Mouse (Mus musculus): Measurements from ENCODE around the gene Cpd. TPM values are rescaled to one million over a fixed set of nuclear protein-coding genes. Genes with fewer than 3 reads are reported as not detected.

Cpd gene
- polyA plus RNA-seq, 1 experiment from 2014 or later: 8.9 TPM

DNA sequence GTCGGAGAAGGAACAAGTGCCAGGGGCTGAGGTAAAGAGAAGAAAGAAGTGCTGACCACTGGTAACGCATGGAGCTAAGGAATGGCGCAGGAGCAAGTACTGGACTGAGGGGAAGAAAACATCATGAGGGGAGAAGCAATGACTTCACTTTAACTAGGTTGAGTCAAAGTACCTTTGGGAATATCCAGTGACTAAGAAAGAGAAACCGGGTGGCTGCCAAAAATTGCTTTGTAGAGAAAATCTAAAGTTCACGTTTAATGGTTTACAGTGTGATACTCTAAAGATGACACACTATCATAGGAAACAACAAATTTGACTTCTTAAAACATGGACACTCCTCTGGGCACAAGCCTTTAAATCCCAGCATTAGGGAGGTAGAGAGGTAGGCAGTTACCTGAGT is 27.0 kb upstream of the Cpd start:
- no peaks in the 10 kb centered on the region for H3K36me3 ChIP-seq
- no peaks in the 10 kb centered on the region for H3K27me3 ChIP-seq
- H3K9me3 ChIP-seq (replicated peaks): no peaks in the 10 kb centered on the region
- no peak overlapping the region for H3K4me2 ChIP-seq
- no peak overlapping the region for H3K9ac ChIP-seq
- 85% methylated on average over 5 of the region's 5 CpGs for WGBS
- H3K27ac ChIP-seq: no peak overlapping the region
- no peak overlapping the region for H3K4me3 ChIP-seq
- peaks cover 5% of the 10 kb centered on the region; the same call in 1 of the 2 replicates for H3K4me1 ChIP-seq (replicated peaks)
- no peak for ATAC-seq (replicated peaks; ENCODE audit: insufficient number of reproducible peaks, insufficient read depth, low FRiP score, low read depth)

DNA sequence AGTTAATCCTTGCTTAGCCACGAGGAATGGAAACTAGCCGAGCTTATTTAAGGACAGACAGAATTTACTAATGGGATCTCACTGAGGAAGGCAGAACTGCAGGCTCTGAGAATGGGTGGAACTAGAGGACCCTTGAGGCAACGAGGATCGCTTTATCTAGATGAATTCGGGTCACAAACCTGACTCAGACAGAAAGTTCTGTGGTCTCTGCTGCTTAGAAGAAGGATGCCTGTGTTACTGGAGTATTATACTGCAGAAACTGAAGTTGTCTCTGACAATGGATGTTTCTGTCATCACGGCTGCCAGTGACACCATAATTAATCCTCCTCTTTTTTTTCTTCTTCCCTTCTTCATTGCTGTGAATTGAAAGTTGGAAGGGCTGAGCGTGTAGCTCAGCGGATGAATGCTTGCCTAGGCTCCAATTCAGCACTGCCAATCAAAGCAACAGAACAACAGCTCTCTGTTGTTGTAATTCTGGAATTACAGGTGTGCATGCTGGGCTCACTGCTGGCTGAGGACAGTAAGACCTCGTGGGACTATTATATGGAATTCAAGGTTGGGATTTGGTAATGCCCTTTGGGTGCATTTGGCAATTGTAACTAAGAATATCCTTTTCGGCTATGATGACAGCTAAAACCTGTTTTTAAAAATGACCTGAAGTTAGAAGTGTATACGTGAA is 25.9 kb upstream of the Cpd start:
- Histone ChIP-seq H3K9me3 (replicated peaks) (no peaks in the 10 kb centered on the region), H3K4me3 (no peak overlapping the region), H3K36me3 (no peaks in the 10 kb centered on the region), H3K4me2 (no peak overlapping the region), H3K9ac (no peak overlapping the region), H3K27ac (no peak overlapping the region), H3K27me3 (no peaks in the 10 kb centered on the region), H3K4me1 (replicated peaks) (peaks cover 5% of the 10 kb centered on the region; the same call in 1 of the 2 replicates)
- 65% methylated on average over 11 of the region's 11 CpGs for WGBS
- ATAC-seq (replicated peaks; ENCODE audit: insufficient number of reproducible peaks, insufficient read depth, low FRiP score, low read depth): no peak

DNA sequence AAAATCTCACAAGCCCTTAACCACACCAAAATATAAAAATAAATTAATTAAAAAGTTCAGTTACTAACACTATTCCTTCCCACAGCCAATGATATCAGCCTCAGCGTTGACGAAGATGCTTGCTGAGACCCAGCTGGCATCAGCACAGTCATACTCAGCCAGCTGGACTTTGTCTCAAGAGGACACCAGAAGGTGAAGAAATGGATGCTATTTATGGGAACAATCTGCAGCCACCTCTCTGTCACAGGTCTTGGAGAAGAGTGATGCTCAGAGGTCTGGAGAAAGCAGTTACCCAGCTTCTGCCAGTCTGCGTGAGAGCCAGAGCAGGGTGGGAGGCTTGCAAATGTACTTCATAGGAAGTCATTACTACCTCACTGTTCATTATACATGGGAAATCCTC is 14.4 kb upstream of the Cpd start:
- Histone ChIP-seq H3K4me2 (no peak overlapping the region), H3K9me3 (replicated peaks) (no peaks in the 10 kb centered on the region), H3K4me3 (no peak overlapping the region), H3K36me3 (no peaks in the 10 kb centered on the region), H3K9ac (no peak overlapping the region), H3K4me1 (replicated peaks) (peaks cover 17% of the 10 kb centered on the region), H3K27ac (peak overlapping the region; percentile 41), H3K27me3 (no peaks in the 10 kb centered on the region)
- WGBS: 45% methylated on average over 3 of the region's 3 CpGs
- ATAC-seq (replicated peaks; ENCODE audit: insufficient number of reproducible peaks, insufficient read depth, low FRiP score, low read depth): peak; percentile 53; the same call in 1 of the 2 replicates

DNA sequence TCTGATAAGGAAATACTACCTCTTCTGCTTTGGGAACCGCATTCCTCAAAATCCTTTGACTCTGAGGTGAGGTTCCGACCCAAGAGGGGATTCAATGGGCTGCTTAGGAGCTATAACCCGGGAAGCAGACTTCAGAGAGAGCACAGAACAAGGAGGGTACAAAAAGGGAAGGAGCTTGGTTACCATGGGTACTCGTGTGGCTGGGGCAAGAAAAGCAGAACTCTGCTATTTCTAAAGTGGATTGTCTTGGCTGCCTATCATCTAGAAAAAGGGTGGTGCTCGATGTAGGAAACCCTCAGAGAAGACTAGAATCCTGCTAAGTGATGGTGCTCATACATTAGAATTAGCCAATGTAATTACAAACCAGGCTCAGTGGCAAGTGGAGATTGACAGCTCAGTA is 12.4 kb upstream of the Cpd start:
- no peaks in the 10 kb centered on the region for H3K36me3 ChIP-seq
- no peak for ATAC-seq (replicated peaks; ENCODE audit: insufficient number of reproducible peaks, insufficient read depth, low FRiP score, low read depth)
- no peaks in the 10 kb centered on the region for H3K27me3 ChIP-seq
- H3K9ac ChIP-seq: no peak overlapping the region
- H3K27ac ChIP-seq: peak overlapping the region; percentile 71
- H3K4me2 ChIP-seq: peak overlapping the region; percentile 33; the same call in 1 of the 2 replicates
- no peaks in the 10 kb centered on the region for H3K9me3 ChIP-seq (replicated peaks)
- WGBS: 47% methylated on average over 5 of the region's 5 CpGs
- no peak overlapping the region for H3K4me3 ChIP-seq
- H3K4me1 ChIP-seq (replicated peaks): peaks cover 27% of the 10 kb centered on the region

DNA sequence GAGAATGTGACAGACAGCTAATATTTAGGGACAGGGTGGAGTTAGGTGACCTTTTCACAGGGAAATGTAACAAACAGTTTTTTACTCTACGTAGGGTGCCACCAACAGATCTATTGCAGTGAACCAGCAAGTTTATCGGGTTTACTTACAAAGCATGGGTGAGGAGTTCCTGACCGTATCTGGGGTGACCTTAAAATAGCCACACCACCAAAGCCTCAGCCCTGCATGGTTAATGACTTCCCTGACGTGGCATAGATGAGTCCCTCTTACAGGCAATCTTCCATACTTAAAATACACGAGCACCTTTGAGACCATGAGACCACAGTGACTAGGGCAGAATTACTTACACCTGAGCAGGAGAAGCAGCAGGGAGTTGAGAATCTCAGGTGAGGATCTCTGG is 12.0 kb upstream of the Cpd start:
- peaks cover 27% of the 10 kb centered on the region for H3K4me1 ChIP-seq (replicated peaks)
- H3K36me3 ChIP-seq: no peaks in the 10 kb centered on the region
- 0 out of 2 replicates have a peak, but pooled peaks have one; percentile 50 for ATAC-seq (replicated peaks; ENCODE audit: insufficient number of reproducible peaks, insufficient read depth, low FRiP score, low read depth)
- peak overlapping the region; percentile 71 for H3K27ac ChIP-seq
- H3K4me2 ChIP-seq: peak overlapping the region; percentile 33; the same call in 1 of the 2 replicates
- 30% methylated on average over 5 of the region's 5 CpGs for WGBS
- no peak overlapping the region for H3K4me3 ChIP-seq
- no peaks in the 10 kb centered on the region for H3K27me3 ChIP-seq
- no peak overlapping the region for H3K9ac ChIP-seq
- H3K9me3 ChIP-seq (replicated peaks): no peaks in the 10 kb centered on the region

DNA sequence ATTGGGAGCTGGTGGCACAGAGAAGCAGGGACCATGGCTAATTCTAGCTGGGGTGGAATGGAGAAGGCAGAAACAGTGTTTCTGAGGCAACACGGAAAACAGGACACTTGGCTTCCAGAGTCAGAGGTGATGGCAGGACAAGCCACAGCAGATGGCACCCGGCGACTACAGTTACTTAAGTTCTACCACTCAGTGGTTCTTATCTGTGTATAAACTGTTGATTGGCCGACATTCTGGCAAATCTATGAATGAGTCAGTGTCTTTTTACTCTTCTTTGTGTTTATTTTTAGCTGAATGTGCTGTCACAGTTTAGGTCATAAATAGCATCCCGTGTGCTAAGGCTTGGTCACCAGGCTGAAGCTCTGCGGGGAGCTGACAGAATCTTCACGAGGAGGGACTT is 10.3 kb upstream of the Cpd start:
- Histone ChIP-seq H3K9ac (no peak overlapping the region), H3K4me2 (no peak overlapping the region), H3K27me3 (no peaks in the 10 kb centered on the region), H3K27ac (peak overlapping the region; percentile 68), H3K4me1 (replicated peaks) (peaks cover 27% of the 10 kb centered on the region), H3K36me3 (no peaks in the 10 kb centered on the region), H3K4me3 (no peak overlapping the region), H3K9me3 (replicated peaks) (no peaks in the 10 kb centered on the region)
- WGBS: 35% methylated on average over 7 of the region's 7 CpGs
- ATAC-seq (replicated peaks; ENCODE audit: insufficient number of reproducible peaks, insufficient read depth, low FRiP score, low read depth): no peak

DNA sequence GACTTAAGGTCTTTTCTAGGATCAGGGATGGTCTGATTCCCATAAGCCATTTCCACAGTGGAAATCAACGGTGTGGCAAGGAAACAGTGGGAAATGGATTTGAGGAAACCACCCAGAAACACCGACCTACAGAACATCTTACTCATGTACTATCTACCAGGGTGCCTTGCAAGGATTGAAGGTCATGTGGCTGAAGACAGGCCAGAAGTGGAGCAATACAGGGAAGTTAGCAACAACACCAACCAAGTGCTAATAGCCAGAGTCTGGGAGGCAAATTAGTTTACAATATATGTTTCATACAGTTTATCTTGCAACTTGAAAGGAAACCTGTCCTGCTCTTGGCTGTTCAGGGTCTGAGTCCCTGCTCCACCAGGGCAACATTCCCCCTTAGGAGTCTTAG is 9.8 kb upstream of the Cpd start:
- H3K4me2 ChIP-seq: no peak overlapping the region
- no peak overlapping the region for H3K4me3 ChIP-seq
- no peaks in the 10 kb centered on the region for H3K27me3 ChIP-seq
- WGBS: 86% methylated on average over 2 of the region's 2 CpGs
- H3K9me3 ChIP-seq (replicated peaks): no peaks in the 10 kb centered on the region
- no peaks in the 10 kb centered on the region for H3K36me3 ChIP-seq
- no peak overlapping the region for H3K9ac ChIP-seq
- no peak for ATAC-seq (replicated peaks; ENCODE audit: insufficient number of reproducible peaks, insufficient read depth, low FRiP score, low read depth)
- peaks cover 27% of the 10 kb centered on the region for H3K4me1 ChIP-seq (replicated peaks)
- peak overlapping the region; percentile 68 for H3K27ac ChIP-seq

DNA sequence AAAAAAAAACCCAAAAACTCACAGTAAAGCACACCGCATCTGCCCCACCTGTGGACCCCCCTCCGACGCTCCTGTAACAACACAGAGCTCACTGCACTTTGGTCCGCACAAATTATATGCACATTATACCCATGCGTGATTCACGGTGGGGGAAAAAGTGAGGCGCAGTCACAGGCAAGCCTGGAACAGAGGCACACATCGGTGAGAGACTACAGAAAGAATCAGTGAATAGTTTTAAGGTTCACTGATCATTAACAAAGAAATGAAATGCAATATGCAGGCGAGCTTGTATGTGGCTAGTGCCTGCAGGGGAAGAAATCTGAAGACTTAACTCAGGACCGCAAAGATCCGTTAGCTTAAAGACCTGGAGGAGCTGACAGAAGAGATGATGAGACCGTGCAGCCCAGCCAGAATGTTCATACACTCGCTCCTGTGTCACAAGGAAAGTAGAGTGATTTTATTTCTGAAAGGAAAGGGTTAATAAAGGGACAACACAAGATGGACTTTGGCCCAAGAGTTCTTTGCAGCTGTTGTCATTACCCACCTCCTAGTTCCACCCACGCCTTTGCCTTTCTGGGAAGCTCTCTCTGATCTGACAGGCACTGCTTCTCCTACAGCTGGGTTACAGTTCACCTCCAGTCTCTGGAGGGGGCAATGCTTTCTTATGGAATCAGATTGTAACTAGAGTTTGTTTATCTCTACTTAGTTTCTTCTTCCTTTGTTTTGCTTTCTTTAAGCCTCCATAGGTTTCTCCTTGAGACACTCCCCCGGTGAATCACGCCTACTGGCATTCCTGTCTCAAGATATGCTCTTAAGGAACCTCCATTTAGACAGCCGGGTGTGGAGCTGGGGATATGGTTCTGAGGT is 7.9 kb upstream of the Cpd start:
- no peak for ATAC-seq (replicated peaks; ENCODE audit: insufficient number of reproducible peaks, insufficient read depth, low FRiP score, low read depth)
- Histone ChIP-seq H3K4me2 (no peak overlapping the region), H3K36me3 (no peaks in the 10 kb centered on the region), H3K9me3 (replicated peaks) (no peaks in the 10 kb centered on the region), H3K27me3 (no peaks in the 10 kb centered on the region), H3K4me1 (replicated peaks) (peaks cover 18% of the 10 kb centered on the region), H3K9ac (no peak overlapping the region), H3K4me3 (no peak overlapping the region), H3K27ac (no peak overlapping the region)
- WGBS: 64% methylated on average over 17 of the region's 17 CpGs

DNA sequence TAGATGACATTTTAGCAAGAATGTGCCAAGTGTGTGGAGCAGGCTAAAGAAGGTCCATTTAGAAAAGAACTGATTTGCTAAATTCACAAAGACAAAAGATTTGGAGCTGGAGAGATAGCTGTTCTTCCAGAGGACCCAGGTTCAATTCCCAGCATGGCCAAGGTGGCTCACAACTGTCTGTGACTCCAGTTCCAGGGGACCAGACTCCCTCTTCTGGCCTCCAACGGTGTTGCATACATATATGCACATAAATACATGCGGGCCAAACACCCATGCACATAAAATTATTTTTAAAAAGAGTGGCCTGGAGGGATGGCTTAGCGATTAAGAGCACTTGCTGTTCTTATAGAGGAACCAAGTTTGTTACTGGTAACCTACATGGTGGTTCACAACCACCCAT is 4.7 kb upstream of the Cpd start:
- H3K4me2 ChIP-seq: no peak overlapping the region
- no peak overlapping the region for H3K4me3 ChIP-seq
- H3K4me1 ChIP-seq (replicated peaks): peaks cover 10% of the 10 kb centered on the region
- no peak overlapping the region for H3K27ac ChIP-seq
- no peaks in the 10 kb centered on the region for H3K27me3 ChIP-seq
- ATAC-seq (replicated peaks; ENCODE audit: insufficient number of reproducible peaks, insufficient read depth, low FRiP score, low read depth): no peak
- no peak overlapping the region for H3K9ac ChIP-seq
- H3K36me3 ChIP-seq: no peaks in the 10 kb centered on the region
- WGBS: 80% methylated on average over 3 of the region's 3 CpGs
- H3K9me3 ChIP-seq (replicated peaks): no peaks in the 10 kb centered on the region

DNA sequence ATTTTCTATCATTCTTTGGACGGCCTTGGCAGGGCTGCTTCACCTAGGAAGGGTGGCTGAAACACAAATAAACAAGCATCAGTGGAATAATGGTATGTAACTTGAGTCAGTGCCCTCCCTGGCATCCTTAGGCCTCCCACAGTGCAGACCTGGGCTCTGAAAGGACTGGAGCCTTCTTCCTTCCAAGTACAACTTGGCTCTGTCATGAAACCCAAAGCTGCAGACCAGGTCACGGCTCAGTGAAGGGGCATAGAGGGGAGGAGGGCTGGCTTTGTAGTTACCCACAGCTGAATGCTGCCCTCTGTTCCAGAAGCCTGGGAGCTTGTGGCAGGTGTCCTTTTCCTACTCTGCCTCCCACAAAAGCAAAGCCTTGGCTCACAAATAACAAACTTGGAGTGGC is 2.8 kb upstream of the Cpd start:
- Histone ChIP-seq H3K4me1 (replicated peaks) (peaks cover 16% of the 10 kb centered on the region), H3K4me3 (no peak overlapping the region), H3K4me2 (no peak overlapping the region), H3K9me3 (replicated peaks) (no peaks in the 10 kb centered on the region), H3K27me3 (no peaks in the 10 kb centered on the region), H3K36me3 (no peaks in the 10 kb centered on the region), H3K27ac (no peak overlapping the region), H3K9ac (no peak overlapping the region)
- no peak for ATAC-seq (replicated peaks; ENCODE audit: insufficient number of reproducible peaks, insufficient read depth, low FRiP score, low read depth)
- 46% methylated on average over 2 of the region's 2 CpGs for WGBS

DNA sequence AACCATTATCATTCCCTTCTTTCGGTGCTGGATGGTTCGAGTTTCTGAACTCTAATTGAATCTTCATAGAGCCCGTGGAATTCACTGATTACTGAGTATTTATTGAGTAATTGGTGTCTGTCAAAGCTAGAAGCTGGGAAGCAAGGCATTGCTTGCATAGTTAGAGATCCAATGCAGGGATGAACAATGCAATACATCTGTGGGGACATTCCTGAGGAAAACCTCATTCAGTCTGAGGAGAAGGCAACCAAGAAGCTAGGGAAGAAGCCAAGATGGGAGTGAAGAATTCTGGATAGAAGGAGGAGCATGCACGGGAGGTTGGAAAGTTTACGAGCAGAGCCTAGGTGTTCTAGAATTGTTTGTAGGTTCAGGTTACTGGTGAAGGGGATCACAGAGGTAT is 1.3 kb upstream of the Cpd start:
- H3K27ac ChIP-seq: no peak overlapping the region
- no peaks in the 10 kb centered on the region for H3K9me3 ChIP-seq (replicated peaks)
- no peak overlapping the region for H3K4me3 ChIP-seq
- H3K4me1 ChIP-seq (replicated peaks): peaks cover 22% of the 10 kb centered on the region
- no peak overlapping the region for H3K9ac ChIP-seq
- H3K4me2 ChIP-seq: no peak overlapping the region
- H3K36me3 ChIP-seq: no peaks in the 10 kb centered on the region
- no peaks in the 10 kb centered on the region for H3K27me3 ChIP-seq
- 74% methylated on average over 5 of the region's 5 CpGs for WGBS
- no peak for ATAC-seq (replicated peaks; ENCODE audit: insufficient number of reproducible peaks, insufficient read depth, low FRiP score, low read depth)
